Mouse (Mus musculus): ENCODE results near the gene Gm21725. TPM values are rescaled to one million over a fixed set of nuclear protein-coding genes. Genes with fewer than 3 reads are reported as not detected.
"Not testable (repeated sequence)": the region's sequence is repeated elsewhere in the genome, so short reads cannot be mapped to it uniquely, and the experiment has no call there.

Gm21725 gene
- not detected in 2 replicates for polyA plus RNA-seq (2014; fragmentation: Nextera tagmentation; extraction: Ambion mirVana)

- H3K4me2 ChIP-seq (ENCODE audit: low read length); H3K9me3 ChIP-seq (ENCODE audit: control insufficient read depth, low read length); H3K27ac ChIP-seq (ENCODE audit: low read depth); ATAC-seq (replicated peaks; ENCODE audit: low FRiP score, low TSS enrichment, low read depth); H3K9ac ChIP-seq (ENCODE audit: low read length); DNase-seq (ENCODE audit: low spot score); H3K27me3 ChIP-seq (replicated peaks; ENCODE audit: control insufficient read depth, insufficient read depth, low read length); H3K36me3 ChIP-seq (ENCODE audit: control insufficient read depth, insufficient read depth, low read length); H3K4me1 ChIP-seq (replicated peaks; ENCODE audit: control insufficient read depth, insufficient read depth, low read length); H3K4me3 ChIP-seq (ENCODE audit: low read depth, low read length): not testable (repeated sequence)
- WGBS, result no CpG with 5 or more reads among the region's 3 CpGs
Measured at GRCm38 (mm10) chrY:13348963-13349362, at the start of gene Gm21725. Gene Gm21725 (minus strand): TSS chrY:13349063.

Other genes with a start within 250 kb of the Gm21725 start
- not detected in 2 replicates for gene Gm21891, start 215.6 kb downstream of the Gm21725 start, polyA plus RNA-seq (2014; fragmentation: Nextera tagmentation; extraction: Ambion mirVana)
- gene Gm21425, start 187.1 kb downstream of the Gm21725 start, polyA plus RNA-seq (2014; fragmentation: Nextera tagmentation; extraction: Ambion mirVana), result not detected in 2 replicates
- gene Gm21828, start 125.1 kb downstream of the Gm21725 start, polyA plus RNA-seq (2014; fragmentation: Nextera tagmentation; extraction: Ambion mirVana), result not detected in 2 replicates
- gene Gm21440, start 96.7 kb downstream of the Gm21725 start, polyA plus RNA-seq (2014; fragmentation: Nextera tagmentation; extraction: Ambion mirVana), result not detected in 2 replicates
- gene Gm21454, start 96.6 kb downstream of the Gm21725 start, polyA plus RNA-seq (2014; fragmentation: Nextera tagmentation; extraction: Ambion mirVana), result not detected in 2 replicates
- gene Gm21866, start 116.5 kb upstream of the Gm21725 start, polyA plus RNA-seq (2014; fragmentation: Nextera tagmentation; extraction: Ambion mirVana), result not detected in 2 replicates
- gene Gm20773, start 145.0 kb upstream of the Gm21725 start, polyA plus RNA-seq (2014; fragmentation: Nextera tagmentation; extraction: Ambion mirVana), result not detected in 2 replicates

Data from intestine, embryonic 14.5 days (tissue).